Mouse (Mus musculus) gastrocnemius, postnatal 36 days (tissue): ENCODE results near the gene Abcf3. TPM values are rescaled to one million over a fixed set of nuclear protein-coding genes. Genes with fewer than 3 reads are reported as not detected.

ENCODE experiments used
- DNase-seq, 2 experiments: peaks; one replicate each; pipeline ENCODE4 v3.0.0; 2022
- intact Hi-C: fragments of 180-260 bp; cut with DNase I; formaldehyde crosslinking; loops from one replicate; pipeline ENCODE4 v1.15.1; 2025
- total RNA-seq, 2 experiments: library from RNA; stranded (reverse); gene quantifications; 2 replicates each; pipeline ENCODE4 v1.2.3; 2021

Gene Abcf3
- total RNA-seq, 2 experiments from 2014 or later, result 51.0 to 69.7 TPM

- DNase-seq, result no peak
- intact Hi-C loops, result no loop called here
Observed at GRCm38 (mm10) chr16:20537601-20538320, 10.6 kb upstream of the Abcf3 start.

DNA sequence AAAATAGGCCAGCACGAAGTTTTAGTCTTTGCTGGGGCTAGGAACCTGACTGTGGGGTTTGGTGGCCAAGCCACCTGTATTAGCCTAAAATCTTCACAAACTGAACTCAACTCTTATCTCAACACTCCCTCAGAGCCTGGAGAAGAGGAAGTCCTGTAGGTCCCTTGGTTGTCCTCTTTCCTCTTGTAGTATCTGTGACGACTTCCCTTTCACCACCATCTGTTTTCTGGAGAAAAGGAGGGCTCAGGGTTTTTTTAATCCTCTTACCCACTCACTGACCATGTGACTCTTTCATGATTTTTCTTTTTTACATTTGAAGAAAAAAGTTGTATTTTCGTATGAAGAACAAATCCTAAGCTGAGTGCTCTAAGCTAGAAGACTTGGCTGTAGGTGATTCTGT lies 8.7 kb upstream of the Abcf3 start:
- DNase-seq, result no peak
- intact Hi-C loops, result no loop called here

- intact Hi-C loops, result no loop called here
- DNase-seq, result no peak
Observed at GRCm38 (mm10) chr16:20540438-20540837, 7.9 kb upstream of the Abcf3 start.

- no peak for DNase-seq
- intact Hi-C loops, result loop anchor here (5.0 kb wide), 1 partner anchor 102 kb away; no protein-coding TSS in a partner anchor
Observed at GRCm38 (mm10) chr16:20545696-20546095, 2.7 kb upstream of the Abcf3 start.

DNA sequence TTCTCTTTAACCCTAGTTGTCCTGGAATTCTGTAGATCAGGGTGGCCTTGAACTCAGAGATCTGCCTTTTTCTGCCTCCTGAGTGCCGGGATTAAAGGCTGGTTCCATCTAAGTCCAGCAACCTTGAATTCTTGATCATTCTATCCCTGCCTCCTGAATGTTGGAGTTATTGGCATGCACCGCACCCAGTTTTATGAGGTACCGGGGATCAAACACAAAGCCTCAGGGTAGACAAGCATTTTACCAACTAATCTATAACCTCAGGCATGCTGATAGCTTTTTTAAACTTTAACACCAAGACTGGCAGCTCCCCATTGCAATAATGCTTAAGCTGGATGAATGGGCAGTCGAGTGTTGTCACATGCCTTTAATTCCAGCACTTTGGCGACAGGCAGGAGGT lies 954 bp upstream of the Abcf3 start:
- no peak for DNase-seq
- intact Hi-C loops, result loop anchor here (5.0 kb wide), 1 partner anchor 100 kb away; no protein-coding TSS in a partner anchor

DNA sequence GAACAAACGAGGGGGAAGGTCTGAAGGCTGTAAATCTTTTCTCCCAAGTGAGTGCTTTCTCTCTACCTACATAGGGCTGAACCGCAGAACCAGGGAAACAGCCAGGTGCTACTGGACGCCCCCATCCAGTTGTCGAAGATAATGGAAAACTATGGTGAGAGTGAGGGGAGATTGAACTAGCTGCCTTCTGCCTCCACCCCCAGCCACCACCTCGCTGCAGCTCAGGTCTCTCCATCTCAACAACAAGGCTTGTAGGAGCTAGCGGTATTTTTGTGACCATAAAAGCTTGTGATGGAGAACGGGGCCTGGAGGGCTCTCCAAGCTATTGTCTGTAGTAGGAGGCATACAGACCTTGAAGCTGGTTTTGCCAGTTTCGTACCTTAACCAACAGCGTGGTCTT lies 784 bp downstream of the Abcf3 start:
- intact Hi-C loops, result loop anchor here (5.0 kb wide), 1 partner anchor 98 kb away; no protein-coding TSS in a partner anchor
- no peak for DNase-seq

GRCm38 (mm10) chr16:20551691-20552090 lies 3.3 kb downstream of the Abcf3 start:
- DNase-seq, result no peak
- intact Hi-C loops, result no loop called here

DNA sequence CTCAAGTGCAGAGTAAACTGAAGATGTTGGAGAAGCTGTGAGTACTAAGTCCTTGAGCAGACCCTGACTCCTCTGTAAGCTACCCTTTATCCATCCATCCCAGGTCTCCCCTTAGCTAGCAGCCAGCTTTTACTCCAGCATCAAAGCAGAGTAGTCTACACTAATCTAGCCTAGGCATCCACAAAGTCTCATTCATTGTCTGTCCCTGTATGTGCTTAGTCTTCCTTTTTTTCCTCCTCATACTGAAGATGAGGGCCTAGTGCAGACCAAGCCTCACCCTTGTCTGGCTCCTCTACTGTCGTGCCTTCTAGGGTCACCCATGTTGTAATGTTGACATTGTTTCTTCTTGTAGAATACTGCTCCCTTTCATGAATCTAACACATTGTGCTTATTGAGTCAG lies 4.2 kb downstream of the Abcf3 start:
- no peak for DNase-seq
- intact Hi-C loops, result no loop called here

GRCm38 (mm10) chr16:20555000-20555399 lies 6.6 kb downstream of the Abcf3 start:
- intact Hi-C loops, result no loop called here

DNA sequence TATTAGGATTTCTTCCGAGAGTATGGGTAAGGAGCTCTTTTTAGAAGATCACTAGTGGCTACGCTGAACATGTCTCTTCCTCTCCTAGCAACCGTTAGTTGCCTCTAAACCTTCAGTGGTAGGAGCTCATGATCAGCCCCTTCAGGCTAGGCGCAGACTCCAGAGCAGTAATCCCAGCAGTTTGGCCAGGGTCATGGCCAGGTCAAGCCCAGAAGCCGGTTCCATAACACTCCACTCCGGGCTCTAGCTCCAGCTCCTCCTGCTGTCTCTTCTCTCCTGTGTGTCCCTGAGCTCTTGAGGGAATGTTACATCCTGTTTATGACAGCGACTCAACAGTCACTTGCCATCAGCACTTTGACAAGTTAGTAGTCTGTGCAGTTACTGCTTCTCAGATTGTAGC lies 9.0 kb downstream of the Abcf3 start:
- no peak for DNase-seq
- intact Hi-C loops, result no loop called here

More at GRCm38 (mm10) chr16:20555000-20555399, 6.6 kb downstream of the Abcf3 start:
- no peak for DNase-seq

DNA sequence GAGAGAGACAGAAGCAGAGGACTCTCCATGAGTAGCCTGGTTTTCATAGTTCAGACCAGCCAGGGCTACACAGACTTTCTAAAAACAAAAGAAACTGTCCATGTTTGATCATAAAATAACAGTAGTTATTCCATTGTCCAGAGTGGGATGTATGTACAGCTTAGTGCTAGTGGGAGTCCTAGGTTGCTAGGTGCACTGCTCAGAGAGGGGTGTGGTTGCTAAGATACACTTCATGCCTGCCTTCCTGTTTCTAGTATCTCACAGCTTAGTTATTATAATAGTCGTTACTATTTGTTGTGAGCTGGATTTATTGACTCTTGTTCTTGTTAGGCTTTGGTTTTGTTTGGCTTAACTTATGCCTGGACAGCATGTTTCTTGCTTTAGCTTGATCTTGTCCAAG lies 16.7 kb downstream of the Abcf3 start:
- intact Hi-C loops, result no loop called here
- no peak for DNase-seq

GRCm38 (mm10) chr16:20589366-20589938 lies 41.1 kb downstream of the Abcf3 start, which contains the start of gene Vwa5b2:
Gene Vwa5b2, plus strand, starts transcription at chr16:20589471.
- no peak for DNase-seq
- intact Hi-C loops, result no loop called here

- no peak for DNase-seq
- intact Hi-C loops, result no loop called here
Observed at GRCm38 (mm10) chr16:20589939-20590679, 41.7 kb downstream of the Abcf3 start.

- no peak for DNase-seq
- intact Hi-C loops, result no loop called here
Observed at GRCm38 (mm10) chr16:20590680-20591038, 42.3 kb downstream of the Abcf3 start.

DNA sequence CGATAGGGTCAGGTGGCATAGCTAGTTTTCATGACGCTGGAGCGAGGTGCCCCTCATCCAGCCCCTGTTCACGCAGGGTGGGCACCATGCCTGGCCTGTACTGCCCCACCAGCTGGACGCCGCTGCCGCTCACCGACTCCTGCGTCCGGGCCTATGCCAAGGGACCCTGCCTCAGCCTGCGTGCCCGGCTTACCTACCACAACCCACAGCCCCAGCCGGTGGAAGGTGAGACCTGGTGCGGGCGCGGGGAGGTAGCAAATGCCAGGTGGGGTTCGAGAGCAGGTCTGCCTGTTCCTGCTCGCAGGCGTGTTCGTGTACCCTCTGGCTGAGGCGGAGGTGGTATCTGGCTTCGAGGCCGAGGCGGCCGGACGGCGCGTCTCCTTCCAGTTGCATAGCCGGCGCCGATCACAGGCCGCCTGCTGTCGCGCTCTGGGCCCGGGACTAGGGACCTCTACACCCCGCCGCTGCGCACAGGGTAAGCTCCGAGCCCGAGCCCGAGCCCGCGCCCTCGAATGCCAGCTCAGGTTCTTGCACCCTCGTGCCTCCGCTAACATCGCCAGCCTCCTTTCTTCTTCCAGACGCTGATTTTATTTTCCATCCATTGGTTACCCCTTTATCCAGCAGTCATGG lies 42.8 kb downstream of the Abcf3 start:
- DNase-seq, result no peak
- intact Hi-C loops, result no loop called here

GRCm38 (mm10) chr16:20595060-20595673 lies 46.8 kb downstream of the Abcf3 start:
- DNase-seq, result no peak
- intact Hi-C loops, result no loop called here

- DNase-seq, result no peak
- intact Hi-C loops, result no loop called here
Observed at GRCm38 (mm10) chr16:20595737-20596136, 47.4 kb downstream of the Abcf3 start.

GRCm38 (mm10) chr16:20596687-20597441 lies 48.5 kb downstream of the Abcf3 start:
- intact Hi-C loops, result no loop called here
- DNase-seq, result no peak

DNA sequence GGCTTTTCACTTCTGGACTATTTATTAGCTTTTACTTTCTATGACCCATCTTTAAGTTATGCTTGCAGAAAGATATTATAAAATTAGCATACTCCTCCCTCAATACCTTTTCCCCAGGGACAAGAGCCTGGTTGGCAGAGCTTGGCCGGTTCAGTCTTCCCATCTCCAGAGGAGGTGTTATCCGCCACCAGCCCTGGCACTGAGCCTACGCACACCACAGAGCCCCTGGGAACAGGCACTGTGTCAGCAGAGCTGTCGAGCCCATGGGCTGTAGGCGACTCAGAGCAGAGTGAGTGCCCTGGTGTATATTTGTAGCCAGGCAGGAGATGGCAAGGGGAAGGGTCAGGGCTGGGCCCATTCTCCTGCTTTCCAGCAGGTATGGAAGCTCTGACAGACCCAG lies 52.1 kb downstream of the Abcf3 start:
- intact Hi-C loops, result loop anchor here (5.0 kb wide), 1 partner anchor 38 kb away; no protein-coding TSS in a partner anchor
- no peak for DNase-seq

DNA sequence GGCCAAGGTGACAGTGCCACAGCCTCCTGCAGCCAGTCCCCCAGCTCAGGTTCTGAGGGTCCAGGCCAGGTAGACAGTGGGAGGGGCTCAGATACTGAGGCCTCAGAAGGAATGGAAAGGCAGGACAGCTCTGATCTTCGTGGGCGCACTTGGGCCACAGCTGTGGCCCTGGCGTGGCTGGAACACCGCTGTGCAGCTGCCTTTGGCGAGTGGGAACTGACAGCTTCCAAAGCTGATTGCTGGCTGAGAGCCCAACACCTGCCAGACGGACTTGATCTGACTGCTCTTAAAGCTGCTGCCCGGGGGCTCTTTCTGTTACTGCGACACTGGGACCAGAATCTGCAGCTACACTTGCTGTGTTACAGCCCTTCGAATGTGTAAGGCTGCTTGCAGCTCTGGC lies 56.3 kb downstream of the Abcf3 start:
- intact Hi-C loops, result loop anchor here (5.0 kb wide), 1 partner anchor 42 kb away; no protein-coding TSS in a partner anchor
- no peak for DNase-seq
